Comparison of ENCODE assay signal across 8 mouse cellular contexts in genomic region chr7:16018016-16018810, GRCm38 (mm10). TPM values are rescaled to one million over a fixed set of nuclear protein-coding genes. Genes with fewer than 3 reads are reported as not detected.
DNase-seq lines count a peak whose midpoint lies in the region; ATAC-seq and TF ChIP-seq lines count a peak whose summit lies in the region.

No protein-coding gene starts in this region.

- H3K9ac ChIP-seq in heart, postnatal 0 days (replicated peaks; ENCODE audit: low read depth, low read length), result no peak overlapping the region
- no peak overlapping the region for H3K9ac ChIP-seq in liver, embryonic 14.5 days (replicated peaks)
- H3K9ac ChIP-seq in forebrain, embryonic 13.5 days, result no peak overlapping the region
- no peak overlapping the region for H3K9ac ChIP-seq in forebrain, embryonic 11.5 days (ENCODE audit: low read length)

- H3K4me2 ChIP-seq in heart, postnatal 0 days (ENCODE audit: low read depth, low read length), result no peak overlapping the region
- no peak overlapping the region; the same call in 1 of the 2 replicates for H3K4me2 ChIP-seq in liver, embryonic 14.5 days (ENCODE audit: low read depth)
- H3K4me2 ChIP-seq in forebrain, embryonic 13.5 days, result no peak overlapping the region
- H3K4me2 ChIP-seq in forebrain, embryonic 11.5 days (ENCODE audit: low read depth, low read length, severe bottlenecking), result no peak overlapping the region

- no peaks in the 10 kb centered on the region for H3K36me3 ChIP-seq in heart, postnatal 0 days (replicated peaks; ENCODE audit: control insufficient read depth, insufficient read depth, low read length)
- H3K36me3 ChIP-seq in liver, embryonic 14.5 days (replicated peaks; ENCODE audit: control insufficient read depth, insufficient read depth, low read depth), result no peaks in the 10 kb centered on the region
- H3K36me3 ChIP-seq in spleen, adult 2 months (ENCODE audit: control insufficient read depth, insufficient read depth, low read length), result no peaks in the 10 kb centered on the region
- H3K36me3 ChIP-seq in forebrain, embryonic 13.5 days (ENCODE audit: poor library complexity, severe bottlenecking), result peaks cover 12% of the 10 kb centered on the region; the same call in 1 of the 2 replicates
- no peaks in the 10 kb centered on the region for H3K36me3 ChIP-seq in forebrain, embryonic 11.5 days (ENCODE audit: control insufficient read depth, insufficient read depth, low read length)

- no peak overlapping the region for H3K4me3 ChIP-seq in heart, postnatal 0 days (ENCODE audit: low read depth, low read length)
- H3K4me3 ChIP-seq in liver, embryonic 14.5 days (ENCODE audit: insufficient read depth in 1 of 2, low read depth in 2 of 2, low read length in 2 of 2), result no peak overlapping the region
- H3K4me3 ChIP-seq in spleen, adult 2 months (ENCODE audit: extremely low read depth, insufficient read depth, insufficient read length), result peak overlapping the region; percentile 33; the same call in 1 of the 2 replicates
- H3K4me3 ChIP-seq in forebrain, embryonic 13.5 days, result no peak overlapping the region
- no peak overlapping the region for H3K4me3 ChIP-seq in forebrain, embryonic 11.5 days (ENCODE audit: low read depth, low read length)

- H3K27me3 ChIP-seq in heart, postnatal 0 days (ENCODE audit: control insufficient read depth, insufficient read depth, low read length), result no peaks in the 10 kb centered on the region
- H3K27me3 ChIP-seq in liver, embryonic 14.5 days (ENCODE audit: control insufficient read depth, insufficient read depth, low read length), result no peaks in the 10 kb centered on the region
- no peaks in the 10 kb centered on the region for H3K27me3 ChIP-seq in spleen, adult 2 months (ENCODE audit: control insufficient read depth, insufficient read depth, low read length)
- no peaks in the 10 kb centered on the region for H3K27me3 ChIP-seq in forebrain, embryonic 13.5 days
- no peaks in the 10 kb centered on the region for H3K27me3 ChIP-seq in forebrain, embryonic 11.5 days (ENCODE audit: control insufficient read depth, insufficient read depth, low read length)

- no peak for TF ChIP-seq POLR2A in spleen, adult 2 months (IDR thresholded peaks at IDR 0.05; ENCODE audit: low read depth, low read length)

- WGBS in heart, postnatal 0 days, result 61% methylated on average over 9 of the region's 9 CpGs
- WGBS in liver, embryonic 14.5 days (ENCODE audit: insufficient replicate concordance), result 30% methylated on average over 9 of the region's 9 CpGs
- WGBS in spleen, adult 2 months, result 21% methylated on average over 9 of the region's 9 CpGs
- WGBS in forebrain, embryonic 13.5 days, result 90% methylated on average over 9 of the region's 9 CpGs
- whole genome bisulfite sequencing in forebrain, embryonic 11.5 days, result 84% methylated on average over 9 of the region's 9 CpGs

- no peak for TF ChIP-seq CTCF in heart, postnatal 0 days (IDR thresholded peaks at IDR 0.05; ENCODE audit: low read depth)
- TF ChIP-seq CTCF in liver, embryonic 14.5 days (IDR thresholded peaks at IDR 0.05; ENCODE audit: low read depth), result no peak
- TF ChIP-seq CTCF in spleen, adult 2 months (IDR thresholded peaks at IDR 0.05; ENCODE audit: extremely low read depth, insufficient read depth, insufficient read length, insufficient replicate concordance), result no peak

- no peaks in the 10 kb centered on the region for H3K9me3 ChIP-seq in heart, postnatal 0 days (replicated peaks; ENCODE audit: control insufficient read depth, low read length)
- H3K9me3 ChIP-seq in liver, embryonic 14.5 days (ENCODE audit: control insufficient read depth, low read length), result no peaks in the 10 kb centered on the region
- H3K9me3 ChIP-seq in forebrain, embryonic 13.5 days (replicated peaks), result no peaks in the 10 kb centered on the region
- H3K9me3 ChIP-seq in forebrain, embryonic 11.5 days (ENCODE audit: control insufficient read depth, low read length), result no peaks in the 10 kb centered on the region

- DNase-seq in kidney, adult 18-20 months, result peak; percentile 26
- DNase-seq in kidney, adult 11 months, result no peak
- DNase-seq in heart, postnatal 0 days (ENCODE audit: low spot score), result no peak
- peak in 1 of 3 experiments; percentile 17 for DNase-seq in liver, embryonic 14.5 days (ENCODE audit: low read depth in 3 of 3, low spot score in 3 of 3)
- DNase-seq in spleen, adult 2 months (ENCODE audit: low read depth in 1 of 2, low spot score in 2 of 2), result peak; percentile 32 to 75
- no peak for DNase-seq in cerebellum, adult 9-11 months
- no peak for DNase-seq in forebrain, embryonic 11.5 days (ENCODE audit: low spot score)

- peaks cover 36% of the 10 kb centered on the region for H3K4me1 ChIP-seq in heart, postnatal 0 days (ENCODE audit: control insufficient read depth, insufficient read depth)
- peaks cover 0 to 6% of the 10 kb centered on the region in 2 experiments; a peak in 3 of 4 replicates for H3K4me1 ChIP-seq in liver, embryonic 14.5 days (replicated peaks; ENCODE audit: control insufficient read depth in 2 of 2, insufficient read depth in 2 of 2, low read length in 1 of 2)
- H3K4me1 ChIP-seq in spleen, adult 2 months (ENCODE audit: control insufficient read depth, insufficient read depth, insufficient read length), result peaks cover 60% of the 10 kb centered on the region
- peaks cover 4% of the 10 kb centered on the region; the same call in 1 of the 2 replicates for H3K4me1 ChIP-seq in forebrain, embryonic 13.5 days
- no peaks in the 10 kb centered on the region for H3K4me1 ChIP-seq in forebrain, embryonic 11.5 days (replicated peaks; ENCODE audit: control insufficient read depth, insufficient read depth, low read length)

- H3K27ac ChIP-seq in heart, postnatal 0 days (ENCODE audit: low read depth), result peak overlapping the region; percentile 63
- H3K27ac ChIP-seq in liver, embryonic 14.5 days, result no peak overlapping the region
- peak overlapping the region; percentile 84 for H3K27ac ChIP-seq in spleen, adult 2 months (ENCODE audit: insufficient read depth, low read length)
- no peak overlapping the region for H3K27ac ChIP-seq in forebrain, embryonic 13.5 days
- no peak overlapping the region for H3K27ac ChIP-seq in forebrain, embryonic 11.5 days (ENCODE audit: low read depth, low read length)

- peak; percentile 70 for ATAC-seq in heart, postnatal 0 days (ENCODE audit: insufficient read depth, low read depth)
- peak; percentile 49 for ATAC-seq in liver, embryonic 14.5 days (ENCODE audit: insufficient read depth)
- ATAC-seq in forebrain, embryonic 13.5 days, result no peak
- ATAC-seq in forebrain, embryonic 11.5 days (replicated peaks; ENCODE audit: low FRiP score), result no peak

- TF ChIP-seq EP300 in heart, postnatal 0 days (IDR thresholded peaks at IDR 0.05; ENCODE audit: low read depth), result no peak; the same call in 1 of the 2 replicates
- no peak for TF ChIP-seq EP300 in liver, embryonic 14.5 days (IDR thresholded peaks at IDR 0.05; ENCODE audit: low read depth)

RNA-seq across cellular contexts. Expression of gene Bicra, which starts 29.5 kb away (rescaled TPM):
- 2.6 and 7.2 TPM in 2 replicates for total RNA-seq in heart, postnatal 0 days (2014; rRNA removed; ENCODE audit: low replicate concordance)
- 2.0 and 2.4 TPM in 2 replicates for polyA plus RNA-seq in heart, postnatal 0 days (2015; fragmentation: Nextera tagmentation; extraction: Ambion mirVana)
- 1.8 and 2.2 TPM in 2 replicates for polyA plus RNA-seq in liver, embryonic 14.5 days (2012; rRNA removed)
- polyA plus RNA-seq in liver, embryonic 14.5 days (2014; fragmentation: Nextera tagmentation; extraction: Ambion mirVana), result 0.83 and 1.5 TPM in 2 replicates
- polyA plus RNA-seq in spleen, adult 2 months (2012; rRNA removed), result 40.4 and 50.6 TPM in 2 replicates
- 8.4 and 8.5 TPM in 2 replicates for polyA plus RNA-seq in forebrain, embryonic 13.5 days (2015; fragmentation: Nextera tagmentation; extraction: Ambion mirVana)
- polyA plus RNA-seq in forebrain, embryonic 11.5 days (2014; fragmentation: Nextera tagmentation; extraction: Ambion mirVana), result 10.9 and 11.6 TPM in 2 replicates

RNA-seq across cellular contexts. Expression of gene Zfp541, which starts 43.4 kb away (rescaled TPM):
- 0.54 TPM in 1 of 2 replicates, not detected in the other for total RNA-seq in heart, postnatal 0 days (2014; rRNA removed; ENCODE audit: low replicate concordance)
- polyA plus RNA-seq in heart, postnatal 0 days (2015; fragmentation: Nextera tagmentation; extraction: Ambion mirVana), result not detected in 2 replicates
- polyA plus RNA-seq in liver, embryonic 14.5 days (2012; rRNA removed), result 0.02 TPM in 1 of 2 replicates, not detected in the other
- not detected in 2 replicates for polyA plus RNA-seq in liver, embryonic 14.5 days (2014; fragmentation: Nextera tagmentation; extraction: Ambion mirVana)
- 0.02 and 0.05 TPM in 2 replicates for polyA plus RNA-seq in spleen, adult 2 months (2012; rRNA removed)
- polyA plus RNA-seq in forebrain, embryonic 13.5 days (2015; fragmentation: Nextera tagmentation; extraction: Ambion mirVana), result not detected in 2 replicates
- polyA plus RNA-seq in forebrain, embryonic 11.5 days (2014; fragmentation: Nextera tagmentation; extraction: Ambion mirVana), result not detected in 2 replicates

RNA-seq across cellular contexts. Expression of gene Ehd2, which starts 50.8 kb away (rescaled TPM):
- total RNA-seq in heart, postnatal 0 days (2014; rRNA removed; ENCODE audit: low replicate concordance), result 66.7 and 80.0 TPM in 2 replicates
- 47.5 and 48.7 TPM in 2 replicates for polyA plus RNA-seq in heart, postnatal 0 days (2015; fragmentation: Nextera tagmentation; extraction: Ambion mirVana)
- polyA plus RNA-seq in liver, embryonic 14.5 days (2012; rRNA removed), result 2.5 and 2.7 TPM in 2 replicates
- polyA plus RNA-seq in liver, embryonic 14.5 days (2014; fragmentation: Nextera tagmentation; extraction: Ambion mirVana), result 3.0 and 3.2 TPM in 2 replicates
- polyA plus RNA-seq in spleen, adult 2 months (2012; rRNA removed), result 17.2 and 19.5 TPM in 2 replicates
- 3.6 and 4.4 TPM in 2 replicates for polyA plus RNA-seq in forebrain, embryonic 13.5 days (2015; fragmentation: Nextera tagmentation; extraction: Ambion mirVana)
- polyA plus RNA-seq in forebrain, embryonic 11.5 days (2014; fragmentation: Nextera tagmentation; extraction: Ambion mirVana), result 10.4 and 11.3 TPM in 2 replicates

Comparison
In these comparisons a context has a peak if more than half of its experiments do, and no peak if none do; other contexts are left out.
1. DNase-seq: peak in kidney, adult 18-20 months (single experiment) and spleen, adult 2 months (2 of 2); none in kidney, adult 11 months (single experiment), heart, postnatal 0 days (single experiment), cerebellum, adult 9-11 months (single experiment) and forebrain, embryonic 11.5 days (single experiment).
2. ATAC-seq: peak in heart, postnatal 0 days (single experiment) and liver, embryonic 14.5 days (single experiment); none in forebrain, embryonic 13.5 days (single experiment) and forebrain, embryonic 11.5 days (single experiment).
3. H3K27ac ChIP-seq: peak in heart, postnatal 0 days (single experiment) and spleen, adult 2 months (single experiment); none in liver, embryonic 14.5 days (single experiment), forebrain, embryonic 13.5 days (single experiment) and forebrain, embryonic 11.5 days (single experiment).